Mouse (Mus musculus) limb, embryonic 11.5 days (tissue): ENCODE measurements around the gene Hcn2. TPM values are rescaled to one million over a fixed set of nuclear protein-coding genes. Genes with fewer than 3 reads are reported as not detected.

Experiments used
- ATAC-seq: fragments of 200-750 bp; cut with Nextera tagmentation; 2 replicates; pipeline ENCODE4 v1.8.0; 2017; ENCODE audit warnings: low read depth; ENCODE audit not compliant: insufficient number of reproducible peaks, low FRiP score, low TSS enrichment
- DNase-seq: peaks from one replicate; pipeline ENCODE4 v3.0.0-alpha.2; 2015; ENCODE audit warnings: low spot score
- H3K27ac ChIP-seq: fragments of 300-500 bp; sonication (generic); replicated peaks from 2 replicates; pipeline ENCODE4 v1.5.1; 2014; ENCODE audit warnings: low read depth, mild to moderate bottlenecking, low read length
- H3K27me3 ChIP-seq: fragments of 300-500 bp; sonication (generic); 2 replicates; pipeline ENCODE4 v1.6.1; 2014; ENCODE audit warnings: mild to moderate bottlenecking, low read length, mixed read lengths; ENCODE audit not compliant: control insufficient read depth, insufficient read depth
- H3K36me3 ChIP-seq: fragments of 300-500 bp; sonication (generic); 2 replicates; pipeline ENCODE4 v1.6.1; 2014; ENCODE audit warnings: mild to moderate bottlenecking, low read length, moderate library complexity, mixed read lengths; ENCODE audit not compliant: control insufficient read depth, insufficient read depth
- H3K4me1 ChIP-seq: fragments of 300-500 bp; sonication (generic); 2 replicates; pipeline ENCODE4 v1.6.1; 2014; ENCODE audit warnings: low read length, mixed read lengths; ENCODE audit not compliant: control insufficient read depth, insufficient read depth
- H3K4me2 ChIP-seq: fragments of 300-500 bp; sonication (generic); 2 replicates; pipeline ENCODE4 v1.6.1; 2014; ENCODE audit warnings: low read depth, mild to moderate bottlenecking, moderate library complexity; ENCODE audit not compliant: severe bottlenecking
- H3K4me3 ChIP-seq: fragments of 300-500 bp; sonication (generic); 2 replicates; pipeline ENCODE4 v1.5.1; 2014; ENCODE audit warnings: low read depth, low read length
- H3K9ac ChIP-seq: fragments of 300-500 bp; sonication (generic); 2 replicates; pipeline ENCODE4 v1.6.1; 2014; ENCODE audit warnings: mild to moderate bottlenecking, low read length
- H3K9me3 ChIP-seq: fragments of 300-500 bp; sonication (generic); 2 replicates; pipeline ENCODE4 v1.6.1; 2016; ENCODE audit warnings: low read length; ENCODE audit not compliant: control insufficient read depth
- WGBS: fragments of 180-500 bp; shearing (Covaris S2); extraction: QIAGEN DNeasy Blood & Tissue Kit; methylation state at CpG from one replicate; pipeline ENCODE4 v1.1.7; 2014; 5-methylcytosine and 5-hydroxymethylcytosine counted together
- polyA plus RNA-seq: library from polyadenylated mRNA; unstranded; fragments of >200 nt; fragmentation: Nextera tagmentation; extraction: Ambion mirVana; gene quantifications from 2 replicates; pipeline ENCODE4 v1.2.1, GENCODE M21; 2014

The Hcn2 gene
- polyA plus RNA-seq, 1 experiment from 2014 or later: not detected

DNA sequence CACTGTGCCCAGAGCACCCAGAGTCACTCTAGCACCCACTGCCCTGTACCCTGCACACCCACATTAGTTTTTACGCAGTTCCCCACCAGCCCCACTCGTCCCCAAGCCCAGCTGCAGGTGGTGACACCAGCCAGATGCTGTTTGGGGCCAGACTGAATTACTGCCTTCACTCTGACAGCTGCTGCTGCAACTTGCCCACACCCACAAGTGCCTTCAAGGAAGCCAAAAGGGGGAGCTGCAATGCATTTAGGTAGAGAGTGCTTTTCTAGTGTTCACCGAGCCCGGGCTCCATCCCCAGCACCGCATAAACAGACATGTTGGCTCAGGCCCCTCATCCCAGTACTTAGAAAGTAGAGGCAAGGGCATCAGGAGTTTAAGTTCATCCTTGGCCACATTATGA is 65.5 kb downstream of the Hcn2 start:
- no peaks in the 10 kb centered on the region for H3K9me3 ChIP-seq
- H3K9ac ChIP-seq: no peak overlapping the region
- no peak overlapping the region for H3K4me3 ChIP-seq
- no peak overlapping the region for H3K27ac ChIP-seq
- H3K4me1 ChIP-seq: peaks cover 10% of the 10 kb centered on the region
- ATAC-seq (no peak), DNase-seq (no peak)
- H3K36me3 ChIP-seq: no peaks in the 10 kb centered on the region
- no peak overlapping the region for H3K4me2 ChIP-seq
- H3K27me3 ChIP-seq: peaks cover 37% of the 10 kb centered on the region
- WGBS: 49% methylated on average over 5 of the region's 5 CpGs

DNA sequence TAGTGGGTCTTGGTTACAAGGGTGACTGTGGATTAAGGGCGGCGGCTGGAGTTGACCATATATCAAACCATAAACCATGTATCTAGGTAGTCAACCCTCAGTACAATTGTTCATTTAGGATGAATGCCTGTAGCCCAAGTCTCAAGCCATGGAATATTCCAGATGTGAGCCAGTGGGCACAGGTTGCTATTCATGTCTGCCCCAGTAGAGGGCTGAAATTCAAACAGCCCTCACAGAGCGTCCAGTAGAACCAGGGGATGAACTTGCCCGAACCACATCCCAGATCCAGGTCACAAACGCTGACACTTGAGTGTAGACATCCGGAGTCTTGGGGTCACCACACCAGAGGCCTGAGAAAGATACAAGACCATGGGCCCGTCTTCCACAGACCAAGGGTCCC is 66.6 kb downstream of the Hcn2 start:
- H3K27me3 ChIP-seq: peaks cover 30% of the 10 kb centered on the region
- 66% methylated on average over 7 of the region's 7 CpGs for WGBS
- no peak for ATAC-seq

DNA sequence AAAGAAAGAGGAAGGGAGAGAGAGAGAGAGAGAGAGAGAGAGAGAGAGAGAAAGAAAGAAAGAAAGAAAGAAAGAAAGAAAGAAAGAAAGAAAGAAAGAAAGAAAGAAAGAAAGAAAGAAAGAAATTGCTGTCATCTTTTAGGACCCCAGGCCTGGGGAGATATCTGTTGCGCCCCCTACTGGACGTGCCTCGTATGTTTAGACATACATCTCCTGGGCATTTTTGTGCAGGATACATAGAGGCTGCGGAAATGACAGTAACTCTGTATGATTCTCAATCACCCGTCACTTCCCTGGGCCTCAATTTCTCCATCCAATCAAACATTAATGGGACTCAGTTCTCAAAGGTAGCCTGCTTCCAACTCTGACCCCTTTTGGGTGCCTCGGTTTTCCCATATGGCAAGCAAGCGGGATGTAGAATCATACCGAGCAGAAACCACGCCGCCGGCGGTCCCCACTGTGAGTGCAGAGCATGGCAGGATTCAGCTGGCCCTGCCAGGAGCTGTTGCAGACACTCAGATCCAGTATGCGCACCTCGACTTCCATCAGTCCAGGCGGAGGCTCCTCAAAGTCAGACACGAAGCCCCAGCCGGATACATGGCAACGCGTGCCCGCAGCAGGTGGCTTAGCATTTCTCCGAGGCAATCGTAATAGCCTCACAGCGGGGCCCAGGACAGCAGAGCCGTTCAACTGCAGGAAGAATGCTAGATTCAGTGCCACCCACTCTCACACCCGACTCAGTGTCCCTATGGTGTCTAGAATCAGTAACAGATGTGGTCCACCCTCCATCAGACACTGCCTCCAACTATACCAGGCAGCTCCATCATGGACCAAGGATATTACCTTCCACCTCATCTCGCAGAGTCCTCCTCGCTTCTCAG is 67.7 kb downstream of the Hcn2 start:
- no peak overlapping the region for H3K4me3 ChIP-seq
- peaks cover 9% of the 10 kb centered on the region for H3K4me1 ChIP-seq
- peak; percentile 69 for DNase-seq
- H3K9ac ChIP-seq: no peak overlapping the region
- no peak overlapping the region for H3K4me2 ChIP-seq
- peaks cover 21% of the 10 kb centered on the region for H3K27me3 ChIP-seq
- H3K9me3 ChIP-seq: no peaks in the 10 kb centered on the region
- ATAC-seq: no peak
- H3K27ac ChIP-seq: no peak overlapping the region
- 36% methylated on average over 27 of the region's 27 CpGs for WGBS
- no peaks in the 10 kb centered on the region for H3K36me3 ChIP-seq

More for the DNA sequence above, 66.6 kb downstream of the Hcn2 start:
- H3K27ac ChIP-seq: no peak overlapping the region
- H3K36me3 ChIP-seq: no peaks in the 10 kb centered on the region
- no peak for DNase-seq
- H3K4me3 ChIP-seq: no peak overlapping the region
- no peak overlapping the region for H3K4me2 ChIP-seq
- H3K9ac ChIP-seq: no peak overlapping the region
- no peaks in the 10 kb centered on the region for H3K9me3 ChIP-seq
- H3K4me1 ChIP-seq: peaks cover 8% of the 10 kb centered on the region

Other genes with a start within 250 kb of the Hcn2 start
- not detected in 2 replicates for gene Vmn2r83, start 247.9 kb upstream of the Hcn2 start, polyA plus RNA-seq
- gene Plpp2, start 182.8 kb upstream of the Hcn2 start, polyA plus RNA-seq: 20.3 and 21.8 TPM in 2 replicates
- gene Mier2, start 161.4 kb upstream of the Hcn2 start, polyA plus RNA-seq: 54.2 and 56.2 TPM in 2 replicates
- not detected in 2 replicates for gene Theg, start 129.3 kb upstream of the Hcn2 start, polyA plus RNA-seq
- 0.04 TPM in 1 of 2 replicates, not detected in the other for gene C2cd4c, start 102.6 kb upstream of the Hcn2 start, polyA plus RNA-seq
- gene Shc2, start 78.7 kb upstream of the Hcn2 start, polyA plus RNA-seq: 4.8 and 6.5 TPM in 2 replicates
- not detected in 2 replicates for gene Odf3l2, start 70.9 kb upstream of the Hcn2 start, polyA plus RNA-seq
- gene Madcam1, start 52.1 kb upstream of the Hcn2 start, polyA plus RNA-seq: 5.6 and 5.9 TPM in 2 replicates
- gene Tpgs1, start 47.3 kb upstream of the Hcn2 start, polyA plus RNA-seq: 67.2 and 70.9 TPM in 2 replicates
- gene Cdc34, start 34.4 kb upstream of the Hcn2 start, polyA plus RNA-seq: 171 and 175 TPM in 2 replicates
- gene Gzmm, start 27.6 kb upstream of the Hcn2 start, polyA plus RNA-seq: 0.45 and 0.94 TPM in 2 replicates
- 633 and 674 TPM in 2 replicates for gene Bsg, start 12.1 kb upstream of the Hcn2 start, polyA plus RNA-seq
- gene Polrmt, start 29.9 kb downstream of the Hcn2 start, polyA plus RNA-seq: 32.2 and 36.1 TPM in 2 replicates
- gene Fgf22, start 38.4 kb downstream of the Hcn2 start, polyA plus RNA-seq: 0.17 and 0.33 TPM in 2 replicates
- 112 and 118 TPM in 2 replicates for gene Rnf126, start 50.3 kb downstream of the Hcn2 start, polyA plus RNA-seq
- gene Fstl3, start 60.6 kb downstream of the Hcn2 start, polyA plus RNA-seq: 1.8 and 1.9 TPM in 2 replicates
- gene Prss57, start 74.3 kb downstream of the Hcn2 start, polyA plus RNA-seq: not detected in 2 replicates
- gene Palm, start 76.9 kb downstream of the Hcn2 start, polyA plus RNA-seq: 108 and 109 TPM in 2 replicates
- gene Misp, start 104.4 kb downstream of the Hcn2 start, polyA plus RNA-seq: 0.21 and 0.29 TPM in 2 replicates
- gene Ptbp1, start 137.8 kb downstream of the Hcn2 start, polyA plus RNA-seq: 328 and 351 TPM in 2 replicates
- gene Prtn3, start 157.8 kb downstream of the Hcn2 start, polyA plus RNA-seq: 16.0 and 19.6 TPM in 2 replicates
- gene Plppr3, start 158.0 kb downstream of the Hcn2 start, polyA plus RNA-seq: 95.1 and 95.7 TPM in 2 replicates
- 0.20 TPM in 1 of 2 replicates, not detected in the other for gene Elane, start 169.6 kb downstream of the Hcn2 start, polyA plus RNA-seq
- not detected in 2 replicates for gene Cfd, start 174.2 kb downstream of the Hcn2 start, polyA plus RNA-seq
- gene Med16, start 192.3 kb downstream of the Hcn2 start, polyA plus RNA-seq: 43.1 and 43.8 TPM in 2 replicates
- gene Gm26602, start 194.2 kb downstream of the Hcn2 start, polyA plus RNA-seq: 6.7 TPM in 1 of 2 replicates, not detected in the other
- 0.21 and 0.34 TPM in 2 replicates for gene Kiss1r, start 200.3 kb downstream of the Hcn2 start, polyA plus RNA-seq
- 133 and 138 TPM in 2 replicates for gene R3hdm4, start 204.6 kb downstream of the Hcn2 start, polyA plus RNA-seq
- 11.8 and 12.9 TPM in 2 replicates for gene Arid3a, start 210.4 kb downstream of the Hcn2 start, polyA plus RNA-seq
- gene Wdr18, start 243.5 kb downstream of the Hcn2 start, polyA plus RNA-seq: 141 and 144 TPM in 2 replicates